Mouse (Mus musculus): ENCODE measurements around the gene Mecom.

Mecom gene

GRCm38 (mm10) chr3:30104515-30105098, 443.2 kb downstream of the Mecom start:
- DNase-seq (ENCODE audit: low read depth, low spot score) = no peak

- no peak for DNase-seq (ENCODE audit: low read depth, low spot score)
Observed at GRCm38 (mm10) chr3:30101146-30101545, 446.7 kb downstream of the Mecom start.

DNA sequence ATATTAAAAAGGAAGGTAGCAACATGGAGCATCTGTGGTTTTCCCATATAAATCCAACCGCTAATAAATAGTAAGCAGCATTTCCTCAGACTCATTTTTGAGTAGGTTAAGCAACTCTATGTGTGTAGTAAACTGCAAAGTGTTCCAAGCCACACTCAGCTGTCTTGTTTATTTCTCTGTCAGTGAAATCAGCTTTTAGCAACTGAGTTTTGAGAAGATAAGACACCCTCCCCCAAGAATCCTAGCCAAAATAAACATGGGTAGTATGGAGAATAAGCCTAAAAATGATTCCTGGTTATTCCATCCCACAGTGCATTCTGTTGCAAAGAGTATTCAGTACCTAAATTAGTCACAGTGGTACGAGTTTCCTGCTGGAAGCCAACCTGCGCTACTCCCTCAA, 450.1 kb downstream of the Mecom start:
- DNase-seq (ENCODE audit: low read depth, low spot score) = no peak

- no peak for DNase-seq (ENCODE audit: low read depth, low spot score)
Observed at GRCm38 (mm10) chr3:30097129-30097528, 450.7 kb downstream of the Mecom start.

DNA sequence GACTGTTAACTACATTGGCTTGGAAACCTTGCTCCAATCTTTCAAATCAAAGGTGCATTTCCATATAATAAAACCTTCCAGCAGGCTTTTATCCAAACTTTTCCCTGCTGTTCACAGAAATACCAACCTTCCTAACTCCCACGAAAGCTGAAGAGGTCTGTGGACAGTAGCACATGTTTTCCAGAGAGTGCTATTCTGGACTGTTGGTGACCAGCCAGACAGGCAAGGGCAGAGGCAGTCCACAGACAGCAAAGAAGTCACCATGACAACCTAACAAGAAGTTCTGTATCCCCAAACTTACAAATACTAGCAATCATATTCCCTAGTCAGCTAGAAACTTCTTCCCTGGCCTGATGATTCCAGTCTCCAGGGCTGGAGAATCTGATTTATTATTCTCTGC, 454.8 kb downstream of the Mecom start:
- DNase-seq (ENCODE audit: low read depth, low spot score) = no peak

- DNase-seq (ENCODE audit: low read depth, low spot score) = no peak
Observed at GRCm38 (mm10) chr3:30092481-30092880, 455.3 kb downstream of the Mecom start.

GRCm38 (mm10) chr3:30091860-30092259, 455.9 kb downstream of the Mecom start:
- no peak for DNase-seq (ENCODE audit: low read depth, low spot score)

- DNase-seq (ENCODE audit: low read depth, low spot score) = no peak
Observed at GRCm38 (mm10) chr3:30091401-30091800, 456.4 kb downstream of the Mecom start.

- no peak for DNase-seq (ENCODE audit: low read depth, low spot score)
Observed at GRCm38 (mm10) chr3:30086139-30086538, 461.7 kb downstream of the Mecom start.

DNA sequence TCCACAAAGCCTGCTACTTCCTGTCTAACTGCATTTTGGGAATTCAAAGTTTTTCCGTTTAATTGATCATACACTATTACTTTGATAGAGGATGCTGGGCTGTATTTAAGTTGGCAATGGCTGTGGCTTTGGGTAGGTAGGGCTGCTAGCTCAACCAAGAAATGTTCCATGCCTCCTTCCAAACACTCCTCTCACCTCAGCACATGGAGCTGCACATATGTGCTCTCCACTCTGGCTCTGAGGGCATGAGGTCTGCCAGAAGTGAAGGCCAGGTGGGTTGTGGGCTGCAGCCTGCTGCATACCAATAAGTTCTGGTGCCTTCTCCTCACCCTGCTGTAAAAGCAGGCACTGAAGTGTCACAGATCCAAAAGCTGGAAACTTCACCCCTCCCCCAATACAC, 464.0 kb downstream of the Mecom start:
- DNase-seq (ENCODE audit: low read depth, low spot score) = no peak

DNA sequence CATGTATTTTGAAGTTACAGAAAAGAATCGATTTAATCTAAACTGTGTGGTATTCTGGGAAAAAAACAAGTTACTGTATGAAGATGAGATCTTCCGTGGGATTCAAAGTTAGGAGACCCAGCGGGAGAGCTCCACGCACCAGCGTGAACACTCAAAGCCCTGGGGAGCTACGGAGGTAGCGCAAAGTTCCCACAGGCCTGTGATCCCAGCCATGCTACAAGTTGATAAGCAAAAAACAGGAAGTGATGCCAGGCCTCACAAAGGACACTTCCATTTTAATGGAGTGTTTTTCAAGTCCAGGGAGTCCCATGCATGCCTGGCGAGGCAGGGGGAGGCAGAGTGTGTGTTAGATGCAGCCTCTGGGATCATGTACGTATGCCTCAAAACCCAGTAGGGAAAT, 464.5 kb downstream of the Mecom start:
- no peak for DNase-seq (ENCODE audit: low read depth, low spot score)

GRCm38 (mm10) chr3:30080827-30081226, 467.0 kb downstream of the Mecom start:
- DNase-seq (ENCODE audit: low read depth, low spot score) = no peak

DNA sequence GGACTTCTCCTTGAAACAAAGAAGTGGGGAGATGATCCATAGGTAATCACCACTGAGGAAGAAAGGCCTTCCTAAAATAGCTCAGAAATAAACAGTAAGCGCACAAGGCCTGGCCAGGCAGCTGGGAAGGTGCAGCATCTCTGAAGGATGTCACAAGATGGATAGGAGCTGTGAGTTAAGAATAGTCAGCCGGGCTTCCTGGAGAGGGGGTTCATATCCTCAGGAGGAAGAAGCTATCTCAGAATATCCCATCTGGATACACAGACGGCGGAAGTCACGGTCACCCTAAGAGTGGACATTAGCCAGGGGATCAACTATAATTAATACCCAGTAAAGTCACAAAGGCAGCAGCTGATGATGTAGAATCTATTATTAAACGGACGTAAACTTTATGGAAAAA, 471.3 kb downstream of the Mecom start:
- no peak for DNase-seq (ENCODE audit: low read depth, low spot score)

GRCm38 (mm10) chr3:30071271-30071670, 476.5 kb downstream of the Mecom start:
- DNase-seq (ENCODE audit: low read depth, low spot score) = no peak

DNA sequence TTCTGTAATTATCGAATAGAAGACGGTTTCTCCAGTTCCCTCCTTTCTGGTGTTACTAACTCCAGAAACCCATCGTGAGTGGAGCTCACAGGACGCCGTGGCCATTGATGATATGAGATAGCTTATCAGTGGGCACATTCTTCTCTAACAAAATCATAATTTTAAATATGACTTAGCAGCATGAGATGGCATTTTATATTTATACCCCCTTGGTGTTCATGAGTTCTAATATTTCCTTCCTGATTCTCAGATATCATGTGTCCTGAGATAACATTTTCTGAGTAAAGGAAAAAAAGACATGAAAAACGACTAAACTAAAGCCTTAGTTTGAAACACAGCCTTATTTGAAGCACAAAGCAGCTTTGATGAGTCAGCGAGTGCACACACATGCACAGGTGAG, 481.3 kb downstream of the Mecom start:
- no peak for DNase-seq (ENCODE audit: low read depth, low spot score)

- no peak for DNase-seq (ENCODE audit: low read depth, low spot score)
Observed at GRCm38 (mm10) chr3:30060058-30060457, 487.8 kb downstream of the Mecom start.

- no peak for DNase-seq (ENCODE audit: low read depth, low spot score)
Observed at GRCm38 (mm10) chr3:30059615-30060014, 488.2 kb downstream of the Mecom start.

GRCm38 (mm10) chr3:30051287-30051686, 496.5 kb downstream of the Mecom start:
- no peak for DNase-seq (ENCODE audit: low read depth, low spot score)

GRCm38 (mm10) chr3:30050795-30051194, 497.0 kb downstream of the Mecom start:
- no peak for DNase-seq (ENCODE audit: low read depth, low spot score)

- no peak for DNase-seq (ENCODE audit: low read depth, low spot score)
Observed at GRCm38 (mm10) chr3:30048792-30049191, 499.0 kb downstream of the Mecom start.

DNA sequence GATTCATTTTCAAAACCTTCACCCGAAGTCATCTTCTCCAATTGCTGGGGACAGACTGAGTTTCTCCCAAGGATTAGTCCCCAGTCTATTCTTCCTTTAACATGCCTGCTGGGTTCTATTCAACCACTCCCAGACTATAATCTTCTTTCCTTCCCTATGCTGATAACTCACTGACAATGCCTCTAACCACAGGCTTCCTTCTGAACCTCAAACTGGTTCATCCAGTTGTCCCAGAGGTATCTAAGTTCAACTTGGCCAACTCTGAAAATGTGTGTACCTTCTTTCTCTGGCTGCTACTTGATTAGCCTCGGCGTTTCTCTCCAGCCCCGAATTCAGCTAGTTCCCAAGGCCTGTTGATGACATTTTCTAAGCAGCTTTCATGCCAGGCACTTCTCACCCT, 499.7 kb downstream of the Mecom start:
- DNase-seq (ENCODE audit: low read depth, low spot score) = no peak

DNA sequence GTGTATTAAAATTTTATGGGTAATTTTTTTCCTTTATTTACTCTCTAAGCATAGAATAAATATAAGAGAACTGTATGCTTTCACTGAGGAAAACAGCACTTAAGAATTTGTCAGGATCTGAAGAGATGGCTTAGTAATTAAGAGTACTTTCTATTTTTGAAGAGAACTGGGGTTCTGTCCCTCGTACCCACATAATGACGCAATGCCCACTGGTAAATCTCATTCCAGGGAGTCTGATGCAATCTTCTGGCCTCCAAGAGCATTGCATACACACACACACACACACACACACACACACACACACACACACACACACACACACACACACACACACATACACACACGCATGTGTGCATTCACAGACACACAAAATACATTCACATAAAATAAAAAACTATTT, 504.3 kb downstream of the Mecom start:
- no peak for DNase-seq (ENCODE audit: low read depth, low spot score)

- no peak for DNase-seq (ENCODE audit: low read depth, low spot score)
Observed at GRCm38 (mm10) chr3:30038545-30038944, 509.3 kb downstream of the Mecom start.

GRCm38 (mm10) chr3:30019961-30020360, 527.8 kb downstream of the Mecom start:
- no peak for DNase-seq (ENCODE audit: low read depth, low spot score)
